Mouse (Mus musculus): ENCODE measurements at regions not wholly inside any gene's neighbourhood (a gene's known extent, or its start where the extent isn't known, plus 50 kb on each side); places are given as distances from the start of the nearest gene placed in this dataset.
A peak's percentile ranks its signal among the peaks of the same experiment; 100 is the strongest.

DNA sequence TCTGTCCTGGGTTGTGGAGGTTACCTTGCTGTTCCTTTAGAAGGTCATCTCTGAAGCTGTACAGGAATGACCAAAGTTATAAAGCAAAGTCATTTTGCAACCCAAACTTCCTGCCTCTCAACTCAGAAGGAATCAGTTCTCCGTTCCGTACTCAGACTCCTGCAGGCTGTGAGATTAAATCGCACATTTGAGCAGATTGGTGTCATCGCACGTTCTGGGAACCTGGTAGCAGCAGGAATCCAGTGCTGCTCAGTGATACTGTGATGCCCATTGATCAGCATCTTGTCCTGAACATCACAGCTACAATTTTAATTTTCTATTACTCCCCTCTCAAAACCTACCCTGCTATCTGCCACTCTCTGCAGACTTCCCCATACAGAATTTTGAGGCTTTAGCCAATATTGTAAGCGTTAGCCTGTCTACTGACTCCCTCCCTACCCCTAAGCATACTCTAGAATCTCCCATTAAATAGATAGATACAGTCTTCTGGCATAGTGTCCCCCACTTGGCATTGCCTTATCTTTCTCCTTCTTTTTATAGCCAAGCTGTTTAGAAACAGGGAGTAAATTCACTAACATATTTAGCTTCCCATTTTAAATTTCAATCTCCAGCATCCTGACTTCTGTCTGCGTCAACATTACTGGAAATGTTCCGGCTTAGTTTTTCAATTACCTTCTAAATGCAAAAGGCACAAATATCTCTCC lies 482.1 kb downstream of the Cntnap4 start:
- Histone ChIP-seq H3K4me1 (replicated peaks; ENCODE audit: control insufficient read depth, insufficient read depth, low read length) (no peaks in the 10 kb centered on the region), H3K9me3 (ENCODE audit: control insufficient read depth, low read length) (no peaks in the 10 kb centered on the region), H3K4me3 (ENCODE audit: low read length) (no peak overlapping the region), H3K27ac (ENCODE audit: low read length) (no peak overlapping the region), H3K27me3 (ENCODE audit: control insufficient read depth, insufficient read depth, low read depth, low read length) (no peaks in the 10 kb centered on the region), H3K36me3 (ENCODE audit: control insufficient read depth, insufficient read depth, low read length) (no peaks in the 10 kb centered on the region), H3K9ac (ENCODE audit: low read length) (no peak overlapping the region), H3K4me2 (ENCODE audit: low read depth, low read length) (no peak overlapping the region)
- 78% methylated on average over 8 of the region's 8 CpGs for WGBS
- ATAC-seq (ENCODE audit: low read depth) = no peak

DNA sequence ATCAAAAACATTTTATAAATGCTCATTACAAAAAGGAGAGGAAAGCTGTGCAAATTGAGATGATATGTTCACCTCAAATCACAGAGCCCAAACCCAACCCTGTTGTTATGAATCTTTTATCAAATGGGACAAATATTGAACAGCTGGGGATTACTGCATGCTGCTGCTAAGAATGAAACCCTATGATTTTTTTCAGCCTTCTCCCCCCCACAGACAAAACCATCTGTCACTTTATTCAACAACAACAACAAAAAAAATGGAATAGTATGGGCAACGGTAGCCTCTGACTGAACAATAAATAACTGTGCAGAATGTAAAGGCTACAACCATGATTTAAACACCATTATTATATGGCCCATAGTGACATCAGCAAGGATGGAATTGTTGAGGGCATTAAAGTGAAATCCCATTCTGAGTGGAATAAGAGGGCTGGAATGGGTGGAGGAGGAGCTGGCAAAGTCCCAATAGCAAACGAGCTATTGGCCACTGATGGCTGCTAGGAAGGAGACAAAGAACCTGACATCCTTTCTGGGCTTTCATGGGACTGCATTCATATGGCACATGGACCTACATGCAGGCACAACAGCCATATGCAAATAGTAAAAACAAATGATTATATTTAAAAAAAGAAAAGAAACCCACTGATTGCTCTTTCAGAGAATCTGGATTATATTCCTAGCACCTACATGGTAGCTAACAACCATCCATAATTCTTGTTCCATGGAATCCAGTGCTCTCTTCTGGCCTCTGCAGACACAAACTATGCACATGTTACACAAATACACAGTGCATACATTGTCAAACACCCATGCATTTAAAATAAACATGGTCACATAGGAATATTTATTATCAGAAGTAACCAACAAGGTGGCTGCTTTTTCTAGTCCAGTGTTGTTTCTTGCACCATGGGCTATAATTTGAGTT lies 495.7 kb downstream of the Cntnap4 start:
- no peak overlapping the region for H3K4me2 ChIP-seq (ENCODE audit: low read depth, low read length)
- H3K36me3 ChIP-seq (ENCODE audit: control insufficient read depth, insufficient read depth, low read length) = no peaks in the 10 kb centered on the region
- no peaks in the 10 kb centered on the region for H3K9me3 ChIP-seq (ENCODE audit: control insufficient read depth, low read length)
- ATAC-seq (ENCODE audit: low read depth) = no peak
- no peak overlapping the region for H3K27ac ChIP-seq (ENCODE audit: low read length)
- no peaks in the 10 kb centered on the region for H3K4me1 ChIP-seq (replicated peaks; ENCODE audit: control insufficient read depth, insufficient read depth, low read length)
- 48% methylated on average over 2 of the region's 2 CpGs for WGBS
- no peaks in the 10 kb centered on the region for H3K27me3 ChIP-seq (ENCODE audit: control insufficient read depth, insufficient read depth, low read depth, low read length)
- H3K9ac ChIP-seq (ENCODE audit: low read length) = no peak overlapping the region
- H3K4me3 ChIP-seq (ENCODE audit: low read length) = no peak overlapping the region

DNA sequence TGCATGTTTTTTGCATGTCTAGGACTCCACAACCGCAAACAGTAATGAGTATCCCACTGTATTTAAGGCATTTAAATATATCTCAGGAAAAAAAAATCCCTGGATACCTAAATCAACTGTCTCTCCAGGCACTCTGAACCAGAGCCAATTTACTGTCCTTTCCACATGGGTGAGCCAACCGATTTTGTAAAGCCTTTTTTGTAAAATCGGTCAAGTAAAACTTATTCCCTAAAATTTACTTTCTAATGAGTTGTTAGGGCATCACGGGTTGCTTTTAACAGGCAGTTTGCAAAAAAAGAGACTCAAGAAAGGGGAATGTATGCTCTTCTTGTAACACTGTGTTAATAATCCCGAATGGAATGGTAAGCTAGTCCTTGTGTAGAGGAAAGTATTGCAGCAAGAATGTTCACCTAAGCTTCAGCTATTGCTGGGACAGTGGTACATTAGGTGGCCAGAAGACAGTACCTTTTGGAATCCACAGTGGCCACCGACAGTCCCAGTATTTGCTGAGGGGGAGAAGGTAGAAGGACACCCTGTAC lies 496.4 kb downstream of the Cntnap4 start:
- Histone ChIP-seq H3K27me3 (ENCODE audit: control insufficient read depth, insufficient read depth, low read depth, low read length) (no peaks in the 10 kb centered on the region), H3K27ac (ENCODE audit: low read length) (no peak overlapping the region), H3K4me1 (replicated peaks; ENCODE audit: control insufficient read depth, insufficient read depth, low read length) (no peaks in the 10 kb centered on the region), H3K36me3 (ENCODE audit: control insufficient read depth, insufficient read depth, low read length) (no peaks in the 10 kb centered on the region), H3K9ac (ENCODE audit: low read length) (no peak overlapping the region), H3K4me2 (ENCODE audit: low read depth, low read length) (no peak overlapping the region), H3K9me3 (ENCODE audit: control insufficient read depth, low read length) (no peaks in the 10 kb centered on the region), H3K4me3 (ENCODE audit: low read length) (no peak overlapping the region)
- ATAC-seq (ENCODE audit: low read depth) = no peak
- 72% methylated on average over 6 of the region's 6 CpGs for WGBS

DNA sequence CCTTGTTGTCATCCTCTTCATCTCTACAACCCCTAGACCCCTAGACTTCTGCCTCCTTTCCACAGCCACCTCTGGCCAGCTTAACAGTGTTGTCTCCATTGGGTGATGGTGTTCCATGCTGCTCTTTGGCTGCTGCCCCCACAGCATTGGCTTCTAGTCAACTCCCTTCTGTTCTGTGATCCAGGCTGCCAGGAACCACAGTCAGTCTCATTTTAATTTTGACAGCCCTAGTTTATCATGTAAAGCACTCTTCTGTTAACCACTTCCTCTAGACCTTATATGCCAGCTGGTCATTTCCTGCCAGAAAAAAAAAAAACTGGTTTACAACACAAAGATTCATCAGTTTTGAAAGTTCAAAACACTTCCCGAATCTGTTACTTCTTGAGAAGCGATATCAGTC lies 514.1 kb downstream of the Cntnap4 start:
- H3K4me3 ChIP-seq (ENCODE audit: low read length) = no peak overlapping the region
- H3K9me3 ChIP-seq (ENCODE audit: control insufficient read depth, low read length) = no peaks in the 10 kb centered on the region
- H3K4me1 ChIP-seq (replicated peaks; ENCODE audit: control insufficient read depth, insufficient read depth, low read length) = no peaks in the 10 kb centered on the region
- H3K36me3 ChIP-seq (ENCODE audit: control insufficient read depth, insufficient read depth, low read length) = no peaks in the 10 kb centered on the region
- H3K4me2 ChIP-seq (ENCODE audit: low read depth, low read length) = no peak overlapping the region
- 0 out of 2 replicates have a peak, but pooled peaks have one; percentile 5 for ATAC-seq (ENCODE audit: low read depth)
- no peaks in the 10 kb centered on the region for H3K27me3 ChIP-seq (ENCODE audit: control insufficient read depth, insufficient read depth, low read depth, low read length)
- no peak overlapping the region for H3K9ac ChIP-seq (ENCODE audit: low read length)
- 64% methylated on average over 2 of the region's 2 CpGs for WGBS
- no peak overlapping the region for H3K27ac ChIP-seq (ENCODE audit: low read length)

DNA sequence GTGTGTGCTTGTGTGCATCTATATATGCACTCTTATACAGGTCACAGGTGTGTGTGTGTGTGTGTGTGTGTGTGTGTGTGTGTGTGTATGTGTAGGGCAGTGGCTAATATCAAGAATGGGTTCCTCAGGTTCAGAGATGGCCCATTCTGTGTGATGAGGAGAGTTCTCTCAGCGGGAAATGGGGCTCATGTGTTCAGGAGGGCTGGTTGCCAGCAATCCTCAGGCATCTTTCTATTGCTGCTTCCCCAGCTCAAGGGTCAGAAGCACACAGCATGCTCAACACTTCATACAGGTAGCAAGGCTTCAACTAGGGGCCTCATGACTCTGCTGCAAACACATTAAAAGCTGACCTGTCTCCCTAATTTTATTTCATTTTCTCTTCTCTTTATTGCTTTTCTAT lies 517.7 kb downstream of the Cntnap4 start:
- no peak overlapping the region for H3K4me3 ChIP-seq (ENCODE audit: low read length)
- no peak overlapping the region for H3K27ac ChIP-seq (ENCODE audit: low read length)
- no peaks in the 10 kb centered on the region for H3K27me3 ChIP-seq (ENCODE audit: control insufficient read depth, insufficient read depth, low read depth, low read length)
- no peaks in the 10 kb centered on the region for H3K36me3 ChIP-seq (ENCODE audit: control insufficient read depth, insufficient read depth, low read length)
- no peak for ATAC-seq (ENCODE audit: low read depth)
- no peaks in the 10 kb centered on the region for H3K4me1 ChIP-seq (replicated peaks; ENCODE audit: control insufficient read depth, insufficient read depth, low read length)
- 75% methylated on average over 1 of the region's 1 CpGs for WGBS
- H3K9ac ChIP-seq (ENCODE audit: low read length) = no peak overlapping the region
- H3K4me2 ChIP-seq (ENCODE audit: low read depth, low read length) = no peak overlapping the region
- H3K9me3 ChIP-seq (ENCODE audit: control insufficient read depth, low read length) = no peaks in the 10 kb centered on the region

DNA sequence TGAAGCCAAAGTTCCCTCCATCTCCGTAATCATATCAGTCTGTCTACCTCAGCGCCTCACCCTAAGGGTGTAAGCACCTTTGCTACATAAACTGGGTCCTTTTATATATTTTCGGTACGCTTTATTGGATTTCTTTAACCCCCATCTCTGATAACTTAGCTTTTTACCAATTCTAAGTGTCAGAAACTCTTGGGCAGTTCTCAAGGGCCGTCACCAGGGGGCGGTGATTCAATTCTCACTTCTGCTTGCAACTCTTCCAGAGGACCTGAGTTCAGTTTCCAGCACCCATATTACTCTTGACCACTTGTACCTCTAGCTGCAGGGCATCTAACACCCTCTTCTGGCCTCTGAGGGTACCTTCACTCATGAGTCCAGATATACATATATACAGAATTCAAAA lies 523.7 kb upstream of the Mon1b start:
- ATAC-seq (ENCODE audit: low read depth) = no peak
- 69% methylated on average over 6 of the region's 6 CpGs for WGBS
- no peak overlapping the region for H3K9ac ChIP-seq (ENCODE audit: low read length)

DNA sequence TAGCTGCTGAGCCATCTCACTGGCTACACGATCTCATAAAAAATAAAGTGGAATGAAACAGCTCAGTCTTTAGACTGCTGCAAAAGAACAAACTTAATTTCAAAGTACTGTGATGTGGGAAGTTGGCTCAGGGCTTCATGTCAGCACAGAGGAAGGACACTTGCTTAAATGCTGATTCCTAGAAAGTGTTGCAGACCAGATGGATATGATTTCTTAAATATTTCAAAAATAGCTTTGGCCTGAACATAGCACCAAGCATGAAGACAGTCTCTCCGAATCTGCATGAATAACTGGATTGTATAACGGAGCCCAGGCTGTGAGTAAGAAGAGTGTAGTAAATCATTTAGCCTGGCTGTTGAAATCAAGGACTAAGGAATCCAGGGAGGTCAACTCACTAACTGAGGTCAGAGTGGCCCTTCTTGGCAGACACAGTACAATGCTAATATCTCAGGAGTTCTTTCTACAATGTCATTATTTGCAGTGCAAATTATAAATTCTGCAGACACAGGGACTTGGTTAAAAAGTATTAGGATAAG lies 521.2 kb upstream of the Mon1b start:
- no peak overlapping the region for H3K27ac ChIP-seq (ENCODE audit: low read length)
- ATAC-seq (ENCODE audit: low read depth) = peak; percentile 77
- no peaks in the 10 kb centered on the region for H3K36me3 ChIP-seq (ENCODE audit: control insufficient read depth, insufficient read depth, low read length)
- H3K9me3 ChIP-seq (ENCODE audit: control insufficient read depth, low read length) = no peaks in the 10 kb centered on the region
- no peak overlapping the region for H3K9ac ChIP-seq (ENCODE audit: low read length)
- WGBS = 28% methylated on average over 3 of the region's 3 CpGs
- no peak overlapping the region for H3K4me2 ChIP-seq (ENCODE audit: low read depth, low read length)
- H3K27me3 ChIP-seq (ENCODE audit: control insufficient read depth, insufficient read depth, low read depth, low read length) = no peaks in the 10 kb centered on the region
- no peak overlapping the region for H3K4me3 ChIP-seq (ENCODE audit: low read length)
- H3K4me1 ChIP-seq (replicated peaks; ENCODE audit: control insufficient read depth, insufficient read depth, low read length) = no peaks in the 10 kb centered on the region; the same call in 1 of the 2 replicates

More for the DNA sequence above, 523.7 kb upstream of the Mon1b start:
- Histone ChIP-seq H3K27me3 (ENCODE audit: control insufficient read depth, insufficient read depth, low read depth, low read length) (no peaks in the 10 kb centered on the region), H3K4me2 (ENCODE audit: low read depth, low read length) (no peak overlapping the region), H3K36me3 (ENCODE audit: control insufficient read depth, insufficient read depth, low read length) (no peaks in the 10 kb centered on the region), H3K4me1 (replicated peaks; ENCODE audit: control insufficient read depth, insufficient read depth, low read length) (no peaks in the 10 kb centered on the region; the same call in 1 of the 2 replicates), H3K4me3 (ENCODE audit: low read length) (no peak overlapping the region), H3K9me3 (ENCODE audit: control insufficient read depth, low read length) (no peaks in the 10 kb centered on the region), H3K27ac (ENCODE audit: low read length) (no peak overlapping the region)

DNA sequence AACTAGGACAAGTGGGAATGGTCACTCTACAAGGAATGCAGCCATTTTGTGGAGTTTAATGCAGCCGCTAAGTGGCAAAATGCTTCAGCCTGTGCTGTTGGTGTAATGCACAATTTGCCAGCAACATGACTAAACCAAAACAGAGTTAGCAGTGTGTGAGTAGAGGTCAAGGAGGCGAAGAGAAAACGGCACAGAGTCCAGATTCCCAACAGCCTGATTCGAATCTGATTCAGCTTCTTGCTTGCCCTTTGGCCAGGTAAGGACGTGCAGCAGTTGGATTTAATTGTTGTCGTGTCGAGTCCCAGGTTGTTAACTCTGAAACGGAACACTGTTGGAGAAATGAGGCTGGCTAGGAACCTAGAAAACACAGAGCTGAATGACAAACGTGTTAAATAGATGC lies 518.1 kb upstream of the Mon1b start:
- no peaks in the 10 kb centered on the region for H3K9me3 ChIP-seq (ENCODE audit: control insufficient read depth, low read length)
- H3K4me2 ChIP-seq (ENCODE audit: low read depth, low read length) = no peak overlapping the region
- no peak overlapping the region for H3K9ac ChIP-seq (ENCODE audit: low read length)
- no peak overlapping the region for H3K27ac ChIP-seq (ENCODE audit: low read length)
- H3K27me3 ChIP-seq (ENCODE audit: control insufficient read depth, insufficient read depth, low read depth, low read length) = no peaks in the 10 kb centered on the region
- no peaks in the 10 kb centered on the region; the same call in 1 of the 2 replicates for H3K4me1 ChIP-seq (replicated peaks; ENCODE audit: control insufficient read depth, insufficient read depth, low read length)
- no peaks in the 10 kb centered on the region for H3K36me3 ChIP-seq (ENCODE audit: control insufficient read depth, insufficient read depth, low read length)
- WGBS = 79% methylated on average over 9 of the region's 9 CpGs
- no peak overlapping the region for H3K4me3 ChIP-seq (ENCODE audit: low read length)
- no peak for ATAC-seq (ENCODE audit: low read depth)

DNA sequence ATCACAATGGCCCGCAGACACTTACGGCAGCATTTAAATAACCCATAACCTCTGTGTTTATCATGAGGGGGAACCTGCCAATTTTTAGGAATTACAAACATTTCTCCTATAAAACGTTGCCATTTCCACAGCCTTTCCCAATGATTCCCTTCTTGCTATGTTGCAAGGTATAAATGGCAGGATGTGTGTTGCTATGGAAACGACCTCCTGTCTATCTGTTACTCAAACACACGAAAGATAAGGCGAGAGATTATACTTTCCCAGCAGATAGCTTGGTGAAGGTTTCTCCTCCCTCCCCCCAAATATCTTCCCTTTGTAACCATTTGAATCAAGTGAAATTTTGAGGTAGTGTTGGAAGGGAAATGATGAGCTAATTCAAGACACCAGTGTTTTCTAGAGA lies 509.8 kb upstream of the Mon1b start:
- no peak overlapping the region for H3K4me2 ChIP-seq (ENCODE audit: low read depth, low read length)
- H3K27ac ChIP-seq (ENCODE audit: low read length) = no peak overlapping the region
- 26% methylated on average over 6 of the region's 6 CpGs for WGBS
- no peak for ATAC-seq (ENCODE audit: low read depth)
- no peaks in the 10 kb centered on the region for H3K9me3 ChIP-seq (ENCODE audit: control insufficient read depth, low read length)
- H3K9ac ChIP-seq (ENCODE audit: low read length) = no peak overlapping the region
- no peaks in the 10 kb centered on the region for H3K27me3 ChIP-seq (ENCODE audit: control insufficient read depth, insufficient read depth, low read depth, low read length)
- H3K36me3 ChIP-seq (ENCODE audit: control insufficient read depth, insufficient read depth, low read length) = no peaks in the 10 kb centered on the region
- no peak overlapping the region for H3K4me3 ChIP-seq (ENCODE audit: low read length)
- no peaks in the 10 kb centered on the region for H3K4me1 ChIP-seq (replicated peaks; ENCODE audit: control insufficient read depth, insufficient read depth, low read length)
